Mouse (Mus musculus): ENCODE measurements around the gene Olig1. TPM values are rescaled to one million over a fixed set of nuclear protein-coding genes. Genes with fewer than 3 reads are reported as not detected.
A peak's percentile ranks its signal among the peaks of the same experiment; 100 is the strongest.

Gene Olig1
- polyA plus RNA-seq, 1 experiment from 2014 or later, result 0.45 TPM

DNA sequence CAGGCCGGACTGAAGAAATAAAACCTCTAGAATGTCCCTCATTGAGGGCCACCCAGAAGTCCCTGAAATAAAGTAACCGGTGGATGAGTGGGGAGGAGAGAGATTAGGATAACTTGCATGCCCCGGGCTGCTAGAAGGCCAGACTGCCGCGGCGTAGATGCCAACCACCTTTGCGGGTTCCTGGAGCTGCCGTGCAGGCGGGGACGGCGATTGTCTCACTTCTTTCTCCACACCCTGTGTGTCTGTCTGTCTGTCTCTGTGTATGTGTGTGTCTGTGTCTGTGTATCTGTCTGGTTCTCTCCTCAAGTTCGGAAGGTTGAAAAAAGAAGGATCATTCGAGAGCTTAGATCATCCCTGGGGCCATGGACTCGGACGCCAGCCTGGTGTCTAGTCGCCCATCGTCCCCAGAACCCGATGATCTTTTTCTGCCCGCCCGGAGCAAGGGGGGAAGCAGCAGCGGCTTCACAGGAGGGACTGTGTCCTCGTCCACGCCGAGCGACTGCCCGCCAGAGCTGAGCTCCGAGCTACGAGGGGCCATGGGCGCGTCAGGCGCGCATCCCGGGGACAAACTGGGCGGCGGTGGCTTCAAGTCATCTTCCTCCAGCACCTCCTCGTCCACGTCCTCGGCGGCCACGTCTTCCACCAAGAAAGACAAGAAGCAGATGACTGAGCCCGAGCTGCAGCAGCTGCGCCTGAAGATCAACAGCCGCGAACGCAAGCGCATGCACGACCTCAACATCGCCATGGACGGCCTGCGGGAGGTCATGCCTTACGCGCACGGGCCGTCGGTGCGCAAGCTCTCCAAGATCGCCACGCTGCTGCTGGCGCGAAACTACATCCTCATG, 43.3 kb upstream of the Olig1 start:
- Histone ChIP-seq H3K27me3 (ENCODE audit: control insufficient read depth, insufficient read depth, low read length) (peaks cover 99% of the 10 kb centered on the region), H3K4me2 (ENCODE audit: low read depth) (no peak overlapping the region), H3K27ac (ENCODE audit: low read depth, low read length) (no peak overlapping the region), H3K36me3 (ENCODE audit: control insufficient read depth, insufficient read depth, low read length) (no peaks in the 10 kb centered on the region), H3K4me1 (ENCODE audit: control insufficient read depth, insufficient read depth, low read length) (peaks cover 10% of the 10 kb centered on the region; the same call in 1 of the 2 replicates), H3K9me3 (ENCODE audit: control insufficient read depth, low read length) (no peaks in the 10 kb centered on the region), H3K9ac (ENCODE audit: low read length) (0 out of 2 replicates have a peak overlapping the region, but pooled peaks have one; percentile 6), H3K4me3 (ENCODE audit: low read depth, low read length) (0 out of 2 replicates have a peak overlapping the region, but pooled peaks have one; percentile 12)
- ATAC-seq (ENCODE audit: insufficient read depth, low FRiP score, low TSS enrichment) (no peak), DNase-seq (ENCODE audit: low spot score) (peak; percentile 38)
- under 1% methylated on average over 60 of the region's 60 CpGs for WGBS

DNA sequence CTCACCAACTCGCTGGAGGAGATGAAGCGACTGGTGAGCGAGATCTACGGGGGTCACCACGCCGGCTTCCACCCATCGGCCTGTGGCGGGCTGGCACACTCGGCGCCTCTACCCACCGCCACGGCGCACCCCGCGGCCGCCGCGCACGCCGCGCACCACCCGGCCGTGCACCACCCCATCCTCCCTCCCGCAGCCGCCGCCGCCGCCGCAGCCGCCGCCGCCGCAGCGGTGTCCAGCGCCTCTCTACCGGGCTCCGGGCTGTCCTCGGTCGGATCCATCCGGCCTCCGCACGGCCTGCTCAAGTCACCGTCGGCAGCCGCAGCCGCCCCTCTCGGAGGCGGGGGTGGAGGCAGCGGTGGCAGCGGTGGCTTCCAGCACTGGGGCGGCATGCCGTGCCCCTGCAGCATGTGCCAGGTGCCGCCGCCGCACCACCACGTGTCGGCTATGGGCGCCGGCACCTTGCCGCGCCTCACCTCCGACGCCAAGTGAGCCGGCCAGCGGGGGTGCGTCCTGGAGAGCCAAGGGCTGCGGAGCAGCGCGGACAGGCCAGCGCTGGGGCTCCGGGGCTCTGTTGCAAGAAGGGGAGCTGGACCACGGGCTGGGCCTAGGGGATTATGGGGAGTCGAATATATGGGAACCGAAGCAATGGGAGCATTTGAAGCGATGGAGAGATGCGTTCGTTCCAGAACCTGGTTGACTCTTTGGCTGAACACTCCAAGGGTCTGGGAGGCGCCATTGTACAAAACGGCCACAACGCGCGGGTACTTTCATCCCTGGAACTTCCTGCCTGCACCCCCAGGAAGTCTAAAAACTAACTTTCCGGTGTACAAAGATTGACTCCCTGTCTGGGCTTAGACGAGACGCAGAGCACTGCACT, 42.5 kb upstream of the Olig1 start:
- Histone ChIP-seq H3K9me3 (ENCODE audit: control insufficient read depth, low read length) (no peaks in the 10 kb centered on the region), H3K4me3 (ENCODE audit: low read depth, low read length) (peak overlapping the region; percentile 16; the same call in 1 of the 2 replicates), H3K4me1 (ENCODE audit: control insufficient read depth, insufficient read depth, low read length) (peaks cover 8% of the 10 kb centered on the region; the same call in 1 of the 2 replicates), H3K9ac (ENCODE audit: low read length) (no peak overlapping the region), H3K4me2 (ENCODE audit: low read depth) (peak overlapping the region; percentile 14; the same call in 1 of the 2 replicates), H3K27ac (ENCODE audit: low read depth, low read length) (no peak overlapping the region), H3K36me3 (ENCODE audit: control insufficient read depth, insufficient read depth, low read length) (no peaks in the 10 kb centered on the region), H3K27me3 (ENCODE audit: control insufficient read depth, insufficient read depth, low read length) (peaks cover 99% of the 10 kb centered on the region)
- no peak for ATAC-seq (ENCODE audit: insufficient read depth, low FRiP score, low TSS enrichment)
- WGBS, result under 1% methylated on average over 54 of the region's 85 CpGs
- peak; percentile 42 for DNase-seq (ENCODE audit: low spot score)

DNA sequence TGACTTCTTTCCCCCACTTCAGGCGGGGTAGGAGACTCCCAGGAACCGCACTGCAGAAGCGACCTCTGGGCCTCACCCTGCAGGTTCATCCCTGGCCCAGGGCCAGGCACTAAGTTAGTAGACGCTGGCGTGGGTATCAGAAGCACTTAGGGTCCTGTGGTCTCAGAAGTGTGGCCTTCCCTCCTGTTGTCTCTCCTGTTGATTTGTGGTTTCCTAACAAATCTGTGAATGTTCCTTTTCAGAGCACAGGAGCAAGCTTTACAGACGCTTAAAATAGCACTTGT, 41.9 kb upstream of the Olig1 start:
- no peaks in the 10 kb centered on the region for H3K9me3 ChIP-seq (ENCODE audit: control insufficient read depth, low read length)
- 0 out of 2 replicates have a peak, but pooled peaks cover 6% of the 10 kb centered on the region for H3K4me1 ChIP-seq (ENCODE audit: control insufficient read depth, insufficient read depth, low read length)
- ATAC-seq (ENCODE audit: insufficient read depth, low FRiP score, low TSS enrichment) (no peak), DNase-seq (ENCODE audit: low spot score) (no peak)
- H3K4me2 ChIP-seq (ENCODE audit: low read depth), result no peak overlapping the region
- H3K27me3 ChIP-seq (ENCODE audit: control insufficient read depth, insufficient read depth, low read length), result peaks cover 99% of the 10 kb centered on the region
- no peak overlapping the region for H3K4me3 ChIP-seq (ENCODE audit: low read depth, low read length)
- H3K9ac ChIP-seq (ENCODE audit: low read length), result no peak overlapping the region
- H3K36me3 ChIP-seq (ENCODE audit: control insufficient read depth, insufficient read depth, low read length), result no peaks in the 10 kb centered on the region
- no peak overlapping the region for H3K27ac ChIP-seq (ENCODE audit: low read depth, low read length)
- WGBS, result 3% methylated on average over 6 of the region's 6 CpGs

DNA sequence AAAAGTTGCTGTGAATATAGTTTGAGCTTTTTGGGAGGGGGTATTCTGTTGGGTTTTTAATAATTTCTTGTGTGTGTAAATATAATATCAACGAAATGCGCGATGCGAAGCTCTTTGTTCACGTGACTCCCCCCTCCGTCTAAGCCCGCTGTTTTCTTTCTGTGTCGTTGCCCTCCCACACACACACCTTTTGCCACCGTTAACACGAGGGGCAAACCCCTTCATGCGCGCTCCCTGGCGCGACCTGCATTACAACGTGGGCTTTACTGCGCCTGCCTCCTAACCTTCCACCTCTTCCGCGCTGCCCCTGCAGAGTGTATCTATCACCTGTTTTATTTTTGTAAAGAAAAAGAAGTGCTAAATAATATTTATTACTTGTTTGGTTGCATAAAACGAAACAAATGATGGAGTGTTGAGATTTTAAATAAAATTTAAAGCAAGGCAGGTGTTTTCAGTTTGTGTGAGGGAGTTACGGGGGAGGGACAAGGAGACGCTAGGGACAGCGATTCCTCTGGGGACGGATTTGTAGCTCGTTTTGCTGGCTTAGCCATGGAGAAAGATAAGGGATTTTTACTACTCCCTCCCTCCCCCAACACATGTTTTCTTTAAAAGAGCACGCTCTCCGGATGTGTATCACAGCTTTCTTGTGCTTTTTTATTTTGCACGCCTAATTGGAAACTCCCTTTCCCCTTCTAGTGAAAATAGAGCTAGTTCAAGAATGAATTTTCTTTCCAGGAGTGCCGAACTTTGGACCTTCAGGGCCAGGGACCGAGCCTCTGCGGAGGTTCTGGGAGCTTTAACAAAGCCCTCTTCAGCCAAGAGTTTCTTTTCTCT, 41.1 kb upstream of the Olig1 start:
- peaks cover 99% of the 10 kb centered on the region for H3K27me3 ChIP-seq (ENCODE audit: control insufficient read depth, insufficient read depth, low read length)
- H3K36me3 ChIP-seq (ENCODE audit: control insufficient read depth, insufficient read depth, low read length), result no peaks in the 10 kb centered on the region
- H3K27ac ChIP-seq (ENCODE audit: low read depth, low read length), result no peak overlapping the region
- no peak overlapping the region for H3K9ac ChIP-seq (ENCODE audit: low read length)
- H3K4me3 ChIP-seq (ENCODE audit: low read depth, low read length), result no peak overlapping the region
- ATAC-seq (ENCODE audit: insufficient read depth, low FRiP score, low TSS enrichment), result no peak
- DNase-seq (ENCODE audit: low spot score), result peak; percentile 19
- H3K9me3 ChIP-seq (ENCODE audit: control insufficient read depth, low read length), result no peaks in the 10 kb centered on the region
- WGBS, result 1% methylated on average over 30 of the region's 30 CpGs
- 0 out of 2 replicates have a peak, but pooled peaks cover 4% of the 10 kb centered on the region for H3K4me1 ChIP-seq (ENCODE audit: control insufficient read depth, insufficient read depth, low read length)
- H3K4me2 ChIP-seq (ENCODE audit: low read depth), result no peak overlapping the region

DNA sequence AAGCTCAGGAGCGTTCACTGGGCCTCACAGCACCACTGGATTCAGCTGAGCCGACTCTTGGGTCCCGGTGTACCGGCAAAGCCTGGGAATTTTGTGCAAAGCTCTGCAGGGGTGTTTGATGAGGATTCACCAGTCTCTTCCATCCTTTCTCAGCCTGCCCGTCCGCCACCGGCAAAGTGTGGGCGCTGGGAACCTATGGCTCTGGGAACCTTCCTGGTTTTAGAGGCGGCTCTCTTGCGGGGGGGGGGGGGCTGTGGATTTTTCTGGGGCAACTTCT, 40.6 kb upstream of the Olig1 start:
- WGBS, result 0% methylated on average over 10 of the region's 10 CpGs
- H3K9ac ChIP-seq (ENCODE audit: low read length), result no peak overlapping the region

DNA sequence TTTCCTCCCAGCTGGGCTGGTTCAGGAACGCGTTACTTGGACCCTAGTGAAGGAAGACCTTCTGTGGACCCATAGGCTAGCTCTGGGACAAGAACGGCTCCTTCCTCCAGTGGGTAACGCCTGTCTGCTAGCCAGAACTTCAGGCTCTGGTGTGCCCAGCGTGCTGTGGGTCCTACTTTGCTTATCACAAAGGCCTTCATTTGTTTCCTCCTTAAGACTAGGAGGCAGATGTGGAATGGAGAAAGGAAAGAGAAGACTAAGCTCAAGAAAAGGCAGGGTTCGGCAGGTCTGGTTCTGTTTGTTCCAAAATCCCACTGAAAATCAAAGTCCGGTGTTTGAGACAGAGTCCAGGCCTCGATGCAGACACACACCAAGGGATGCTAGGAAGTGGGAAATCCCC, 39.9 kb upstream of the Olig1 start:
- Histone ChIP-seq H3K4me1 (ENCODE audit: control insufficient read depth, insufficient read depth, low read length) (0 out of 2 replicates have a peak, but pooled peaks cover 3% of the 10 kb centered on the region), H3K27ac (ENCODE audit: low read depth, low read length) (no peak overlapping the region), H3K4me3 (ENCODE audit: low read depth, low read length) (no peak overlapping the region), H3K9ac (ENCODE audit: low read length) (no peak overlapping the region), H3K9me3 (ENCODE audit: control insufficient read depth, low read length) (no peaks in the 10 kb centered on the region), H3K36me3 (ENCODE audit: control insufficient read depth, insufficient read depth, low read length) (no peaks in the 10 kb centered on the region), H3K4me2 (ENCODE audit: low read depth) (no peak overlapping the region), H3K27me3 (ENCODE audit: control insufficient read depth, insufficient read depth, low read length) (peaks cover 99% of the 10 kb centered on the region)
- 9% methylated on average over 8 of the region's 8 CpGs for WGBS
- ATAC-seq (ENCODE audit: insufficient read depth, low FRiP score, low TSS enrichment) (no peak), DNase-seq (ENCODE audit: low spot score) (peak; percentile 22)

More for the DNA sequence above, 40.6 kb upstream of the Olig1 start:
- ATAC-seq (ENCODE audit: insufficient read depth, low FRiP score, low TSS enrichment), result no peak
- Histone ChIP-seq H3K27ac (ENCODE audit: low read depth, low read length) (no peak overlapping the region), H3K27me3 (ENCODE audit: control insufficient read depth, insufficient read depth, low read length) (peaks cover 99% of the 10 kb centered on the region), H3K4me2 (ENCODE audit: low read depth) (no peak overlapping the region), H3K36me3 (ENCODE audit: control insufficient read depth, insufficient read depth, low read length) (no peaks in the 10 kb centered on the region), H3K9me3 (ENCODE audit: control insufficient read depth, low read length) (no peaks in the 10 kb centered on the region), H3K4me1 (ENCODE audit: control insufficient read depth, insufficient read depth, low read length) (0 out of 2 replicates have a peak, but pooled peaks cover 3% of the 10 kb centered on the region), H3K4me3 (ENCODE audit: low read depth, low read length) (no peak overlapping the region)
- peak; percentile 33 for DNase-seq (ENCODE audit: low spot score)

DNA sequence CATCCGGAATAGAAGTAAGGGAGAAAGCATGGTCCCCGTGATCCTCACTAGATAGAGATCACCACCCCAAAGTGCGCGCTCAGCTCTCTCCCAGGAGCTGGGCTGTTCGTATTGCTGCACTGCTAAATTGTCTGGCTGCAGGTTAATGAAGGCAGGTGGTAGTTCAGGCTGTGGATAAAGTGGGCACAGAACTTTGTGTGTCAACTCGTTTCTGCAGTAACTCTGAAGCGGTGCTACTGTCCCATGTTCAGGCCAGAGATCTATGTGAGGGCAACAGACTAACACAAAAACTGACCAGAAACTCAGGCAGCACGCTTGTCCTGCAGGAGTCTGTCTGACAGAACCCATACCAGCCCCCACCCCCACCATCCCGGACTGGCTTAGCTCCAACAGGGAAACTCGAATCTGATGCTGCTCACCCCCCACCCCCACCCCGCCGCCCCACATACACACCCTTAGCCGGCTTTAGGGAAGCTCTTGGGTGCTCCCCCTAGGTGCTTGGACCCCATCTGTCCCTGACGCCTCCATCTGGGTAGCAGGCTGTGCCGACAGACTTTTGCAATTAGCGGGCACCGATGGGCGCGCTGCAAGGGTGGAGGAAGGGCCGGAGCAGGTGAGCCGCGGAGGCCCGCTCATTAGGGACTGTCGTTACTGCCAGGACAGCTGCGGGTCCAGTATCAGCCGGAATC, 37.6 kb upstream of the Olig1 start:
- Histone ChIP-seq H3K36me3 (ENCODE audit: control insufficient read depth, insufficient read depth, low read length) (no peaks in the 10 kb centered on the region), H3K4me3 (ENCODE audit: low read depth, low read length) (no peak overlapping the region), H3K4me2 (ENCODE audit: low read depth) (no peak overlapping the region; the same call in 1 of the 2 replicates), H3K27me3 (ENCODE audit: control insufficient read depth, insufficient read depth, low read length) (peaks cover 96% of the 10 kb centered on the region), H3K9me3 (ENCODE audit: control insufficient read depth, low read length) (no peaks in the 10 kb centered on the region), H3K27ac (ENCODE audit: low read depth, low read length) (no peak overlapping the region), H3K9ac (ENCODE audit: low read length) (no peak overlapping the region), H3K4me1 (ENCODE audit: control insufficient read depth, insufficient read depth, low read length) (no peaks in the 10 kb centered on the region)
- ATAC-seq (ENCODE audit: insufficient read depth, low FRiP score, low TSS enrichment) (no peak), DNase-seq (ENCODE audit: low spot score) (peak; percentile 15)
- WGBS, result 2% methylated on average over 26 of the region's 26 CpGs

Measured in neural tube, embryonic 11.5 days (tissue).